In the genomic region with DNA sequence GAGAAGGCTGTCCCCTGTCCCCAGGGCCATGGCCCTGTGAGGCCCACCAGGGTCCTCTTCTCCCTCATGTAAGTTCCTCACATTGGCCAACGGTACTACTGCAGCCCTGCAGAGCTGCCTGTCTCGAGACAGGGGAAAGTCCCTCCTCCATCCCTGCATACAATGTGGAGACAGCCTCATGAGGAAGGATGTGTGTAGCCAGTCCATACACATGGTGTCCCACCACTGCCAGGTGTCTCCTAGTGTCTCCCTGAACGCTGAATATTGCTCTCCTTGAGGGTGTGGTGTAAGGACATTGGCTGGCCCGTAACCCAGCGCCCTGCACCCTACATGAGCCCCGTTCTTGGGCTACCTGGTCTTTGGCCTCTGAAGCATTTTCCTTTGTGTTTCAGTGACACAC, we compare ENCODE assay signal across 33 mouse cellular contexts. TPM values are rescaled to one million over a fixed set of nuclear protein-coding genes. Genes with fewer than 3 reads are reported as not detected.
"Had no signal": no experiment of that assay in that cellular context is flagged by ENCODE, and none has a peak within 500 bp of the region (broad histone marks: within the 10 kb centered on the region; RNA-seq: fewer than 3 reads in every experiment).

No protein-coding gene starts in this region.

- H3K27ac ChIP-seq: gastrocnemius, adult 2 months; heart, embryonic 13.5 days; heart, embryonic 15.5 days; hindbrain, embryonic 13.5 days; hindbrain, embryonic 15.5 days; hindbrain, postnatal 0 days; kidney, embryonic 15.5 days; kidney, postnatal 0 days; left cerebral cortex, adult 2 months; limb, embryonic 13.5 days; limb, embryonic 15.5 days; liver, embryonic 12.5 days had no signal

- H3K4me3 ChIP-seq: gastrocnemius, adult 2 months; heart, embryonic 13.5 days; heart, embryonic 15.5 days; hindbrain, embryonic 13.5 days; hindbrain, embryonic 15.5 days; kidney, embryonic 15.5 days; left cerebral cortex, adult 2 months; limb, embryonic 13.5 days; limb, embryonic 15.5 days; liver, embryonic 12.5 days had no signal

- ATAC-seq: hindbrain, postnatal 0 days; intestine, embryonic 16.5 days; liver, embryonic 12.5 days had no signal

- H3K36me3 ChIP-seq: heart, embryonic 13.5 days; heart, embryonic 15.5 days; hindbrain, embryonic 13.5 days; hindbrain, embryonic 15.5 days; kidney, embryonic 15.5 days; limb, embryonic 15.5 days; liver, embryonic 12.5 days had no signal

- H3K4me2 ChIP-seq: heart, embryonic 11.5 days; heart, embryonic 13.5 days; heart, embryonic 15.5 days; hindbrain, embryonic 13.5 days; hindbrain, embryonic 15.5 days; kidney, embryonic 15.5 days; limb, embryonic 13.5 days; limb, embryonic 15.5 days; liver, embryonic 12.5 days had no signal

- H3K9ac ChIP-seq: heart, embryonic 13.5 days; heart, embryonic 15.5 days; hindbrain, embryonic 13.5 days; hindbrain, embryonic 15.5 days; kidney, embryonic 15.5 days; limb, embryonic 13.5 days; limb, embryonic 15.5 days; liver, embryonic 12.5 days had no signal

- H3K4me1 ChIP-seq: heart, embryonic 13.5 days; heart, embryonic 15.5 days; hindbrain, embryonic 13.5 days; hindbrain, embryonic 15.5 days; kidney, embryonic 15.5 days; limb, embryonic 13.5 days; limb, embryonic 15.5 days; liver, embryonic 12.5 days had no signal

- DNase-seq: gastrocnemius, adult 2 months; gastrocnemius, postnatal 10 days; gastrocnemius, postnatal 25 days; heart, adult 11 months; heart, postnatal 14 days; heart, postnatal 36 days; kidney, adult 11 months; kidney, adult 2 months; kidney, adult 9 months; kidney, postnatal 14 days; kidney, postnatal 36 days; layer of hippocampus, adult 9-11 months; layer of hippocampus, postnatal 36 days; left cerebral cortex, postnatal 4 days had no signal

- H3K9me3 ChIP-seq: heart, embryonic 13.5 days; heart, embryonic 15.5 days; hindbrain, embryonic 13.5 days; hindbrain, embryonic 15.5 days; kidney, embryonic 15.5 days; limb, embryonic 13.5 days; limb, embryonic 15.5 days; liver, embryonic 12.5 days had no signal

- H3K27me3 ChIP-seq: heart, embryonic 13.5 days; hindbrain, embryonic 13.5 days; hindbrain, embryonic 15.5 days; kidney, embryonic 15.5 days; limb, embryonic 13.5 days; limb, embryonic 15.5 days had no signal

RNA-seq across cellular contexts. Expression of gene Gabrd, which starts 28.4 kb away (rescaled TPM):
- total RNA-seq: heart, adult 8-10 months; heart, postnatal 14 days; heart, postnatal 36 days had no signal
- polyA plus RNA-seq: heart, embryonic 13.5 days; heart, embryonic 15.5 days; heart, postnatal 0 days; hindbrain, embryonic 11.5 days; kidney, embryonic 15.5 days; liver, embryonic 12.5 days had no signal

RNA-seq across cellular contexts. Expression of gene Tmem52, which starts 42.6 kb away (rescaled TPM):
- total RNA-seq: hematopoietic stem cell, adult 5-6 weeks; left cerebral cortex, postnatal 4 days; liver, adult 2 months had no signal
- polyA plus RNA-seq: heart, embryonic 11.5 days; heart, embryonic 13.5 days; heart, embryonic 15.5 days; hindbrain, embryonic 13.5 days; limb, embryonic 11.5 days; limb, embryonic 13.5 days; liver, adult 2 months; liver, embryonic 12.5 days had no signal
